Mouse (Mus musculus) lung, postnatal 0 days (tissue): ENCODE results near the gene Atpif1.

Experiments
- CTCF ChIP-seq: IDR thresholded peaks from 2 replicates; pipeline ENCODE4 v1.5.1; 2016; ENCODE audit warnings: antibody characterized with exemption, mild to moderate bottlenecking
- EP300 ChIP-seq: IDR thresholded peaks from 2 replicates; pipeline ENCODE4 v1.6.1; 2016; ENCODE audit warnings: antibody characterized with exemption, mild to moderate bottlenecking, control low read depth

DNA sequence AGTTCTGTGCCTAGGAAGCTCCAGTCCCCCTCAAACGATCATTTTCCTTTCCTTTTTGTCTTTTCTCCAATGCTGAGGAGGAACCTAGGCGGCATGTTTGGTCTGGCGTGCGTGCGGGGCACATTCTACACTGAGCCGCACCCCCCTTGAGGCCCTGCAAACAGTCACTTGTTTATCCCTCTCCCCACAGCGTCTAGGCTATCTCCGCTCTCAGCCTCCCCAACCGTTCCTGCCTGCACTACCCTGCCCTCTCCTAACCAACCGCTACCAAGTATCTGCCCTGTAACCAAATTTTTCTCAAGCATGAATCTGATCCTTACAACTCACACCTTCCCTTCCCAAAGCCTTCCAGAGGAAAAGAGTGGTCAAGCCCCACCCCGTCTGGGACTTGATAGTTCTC lies 30.1 kb downstream of the Atpif1 start:
- TF ChIP-seq CTCF (no peak), EP300 (no peak)
